Mouse (Mus musculus): ENCODE results near the gene Cpsf4.

GRCm38 (mm10) chr5:145118005-145118404, 49.0 kb upstream of the Cpsf4 start:
- TF ChIP-seq POLR2A (IDR thresholded peaks at IDR 0.05; ENCODE audit: insufficient read length, low read depth): no peak
- no peak for TF ChIP-seq TCF3 (IDR thresholded peaks at IDR 0.05; ENCODE audit: insufficient read length, low read depth)
- no peak for TF ChIP-seq POLR2AphosphoS2 (IDR thresholded peaks at IDR 0.05; ENCODE audit: insufficient read length, low read depth)
- no peak for TF ChIP-seq TCF12 (IDR thresholded peaks at IDR 0.05; ENCODE audit: insufficient read depth, poor library complexity, severe bottlenecking)
- no peak for TF ChIP-seq USF1 (IDR thresholded peaks at IDR 0.05; ENCODE audit: low read depth)
- no peak for TF ChIP-seq MYOG (IDR thresholded peaks at IDR 0.05; ENCODE audit: control insufficient read depth in 1 of 3, insufficient read depth in 1 of 3, insufficient read length in 2 of 3, low read depth in 2 of 3)
- TF ChIP-seq CEBPB (IDR thresholded peaks at IDR 0.05; ENCODE audit: insufficient read depth, poor library complexity, severe bottlenecking): no peak
- TF ChIP-seq E2F4 (IDR thresholded peaks at IDR 0.05; ENCODE audit: insufficient read depth): no peak
